Mouse (Mus musculus) testis, adult 2 months (tissue): ENCODE measurements around the gene B4galnt1. TPM values are rescaled to one million over a fixed set of nuclear protein-coding genes. Genes with fewer than 3 reads are reported as not detected.

Experiments used
- H3K27ac ChIP-seq: fragments of 200-500 bp; 2 replicates; pipeline ENCODE4 v1.5.1; 2012; ENCODE audit warnings: low read depth, low read length; ENCODE audit not compliant: control insufficient read depth, insufficient read depth
- H3K27me3 ChIP-seq: fragments of 200-500 bp; 2 replicates; pipeline ENCODE4 v1.6.1; 2012; ENCODE audit warnings: mild to moderate bottlenecking, low read length, moderate library complexity; ENCODE audit not compliant: control insufficient read depth, insufficient read depth
- H3K36me3 ChIP-seq: fragments of 200-500 bp; 2 replicates; pipeline ENCODE4 v1.6.1; 2012; ENCODE audit warnings: mild to moderate bottlenecking, low read length; ENCODE audit not compliant: control insufficient read depth, insufficient read depth
- H3K4me1 ChIP-seq: fragments of 200-500 bp; 2 replicates; pipeline ENCODE4 v1.6.1; 2012; ENCODE audit warnings: low read length; ENCODE audit not compliant: control insufficient read depth, insufficient read depth
- H3K4me3 ChIP-seq: fragments of 200-500 bp; 2 replicates; pipeline ENCODE4 v1.5.1; 2012; ENCODE audit warnings: low read depth, mild to moderate bottlenecking, low read length, moderate library complexity, mixed read lengths; ENCODE audit not compliant: control insufficient read depth
- CTCF ChIP-seq: fragments of 200-500 bp; IDR thresholded peaks from 2 replicates; pipeline ENCODE4 v1.5.1; 2012; ENCODE audit warnings: low read depth, mild to moderate bottlenecking, inconsistent platforms, low read length, moderate library complexity; ENCODE audit not compliant: control insufficient read depth, insufficient read depth, insufficient replicate concordance
- POLR2A ChIP-seq: fragments of 200-500 bp; IDR thresholded peaks from 2 replicates; pipeline ENCODE4 v1.6.1; 2012; ENCODE audit warnings: low read depth, mild to moderate bottlenecking, inconsistent platforms, low read length, moderate library complexity; ENCODE audit not compliant: control insufficient read depth
- polyA plus RNA-seq: library from polyadenylated mRNA; depleted of rRNA; stranded (reverse); fragments of >200 nt; gene quantifications from 2 replicates; pipeline ENCODE4 v1.2.3, GENCODE M21; 2012; rRNA removed

B4galnt1 gene
- polyA plus RNA-seq, 1 experiment: 27.0 TPM

GRCm38 (mm10) chr10:127218339-127218738, 53.3 kb downstream of the B4galnt1 start:
- no peaks in the 10 kb centered on the region for H3K36me3 ChIP-seq
- no peak overlapping the region for H3K4me3 ChIP-seq
- no peaks in the 10 kb centered on the region for H3K4me1 ChIP-seq
- no peak overlapping the region for H3K27ac ChIP-seq
- H3K27me3 ChIP-seq: no peaks in the 10 kb centered on the region
- TF ChIP-seq CTCF: no peak
- TF ChIP-seq POLR2A: no peak

Other genes with a start within 250 kb of the B4galnt1 start
- gene Ctdsp2, start 186.5 kb upstream of the B4galnt1 start, polyA plus RNA-seq: 39.4 and 46.8 TPM in 2 replicates
- 0.04 and 0.20 TPM in 2 replicates for gene Avil, start 164.5 kb upstream of the B4galnt1 start, polyA plus RNA-seq
- gene Tsfm, start 134.4 kb upstream of the B4galnt1 start, polyA plus RNA-seq: 12.2 and 14.3 TPM in 2 replicates
- 9.4 and 10.0 TPM in 2 replicates for gene Mettl1, start 123.8 kb upstream of the B4galnt1 start, polyA plus RNA-seq
- gene Eef1akmt3, start 123.7 kb upstream of the B4galnt1 start, polyA plus RNA-seq: 0.05 and 0.08 TPM in 2 replicates
- 0.25 and 0.46 TPM in 2 replicates for gene Cyp27b1, start 117.0 kb upstream of the B4galnt1 start, polyA plus RNA-seq
- 2.1 TPM in 2 replicates for gene March9, start 105.0 kb upstream of the B4galnt1 start, polyA plus RNA-seq
- 68.4 and 70.9 TPM in 2 replicates for gene Cdk4, start 101.7 kb upstream of the B4galnt1 start, polyA plus RNA-seq
- gene Tspan31, start 95.0 kb upstream of the B4galnt1 start, polyA plus RNA-seq: 12.7 and 16.3 TPM in 2 replicates
- gene Agap2, start 89.9 kb upstream of the B4galnt1 start, polyA plus RNA-seq: 0.53 and 0.73 TPM in 2 replicates
- gene Os9, start 44.1 kb upstream of the B4galnt1 start, polyA plus RNA-seq: 32.2 and 33.9 TPM in 2 replicates
- gene Slc26a10, start 15.4 kb downstream of the B4galnt1 start, polyA plus RNA-seq: 11.5 and 11.9 TPM in 2 replicates
- 18.6 and 19.8 TPM in 2 replicates for gene Arhgef25, start 24.9 kb downstream of the B4galnt1 start, polyA plus RNA-seq
- 126 and 129 TPM in 2 replicates for gene Dtx3, start 30.5 kb downstream of the B4galnt1 start, polyA plus RNA-seq
- gene Pip4k2c, start 46.4 kb downstream of the B4galnt1 start, polyA plus RNA-seq: 14.0 and 16.2 TPM in 2 replicates
- gene Kif5a, start 98.1 kb downstream of the B4galnt1 start, polyA plus RNA-seq: 3.3 and 3.9 TPM in 2 replicates
- 391 and 429 TPM in 2 replicates for gene Dctn2, start 101.1 kb downstream of the B4galnt1 start, polyA plus RNA-seq
- 61.3 and 74.1 TPM in 2 replicates for gene Mbd6, start 123.8 kb downstream of the B4galnt1 start, polyA plus RNA-seq
- gene Mars, start 146.6 kb downstream of the B4galnt1 start, polyA plus RNA-seq: 32.4 and 36.7 TPM in 2 replicates
- gene Arhgap9, start 156.7 kb downstream of the B4galnt1 start, polyA plus RNA-seq: 0.32 and 0.34 TPM in 2 replicates
- 2.7 and 2.9 TPM in 2 replicates for gene Gli1, start 176.7 kb downstream of the B4galnt1 start, polyA plus RNA-seq
- not detected in 2 replicates for gene Inhbe, start 189.2 kb downstream of the B4galnt1 start, polyA plus RNA-seq
- 0.05 and 0.08 TPM in 2 replicates for gene Inhbc, start 205.2 kb downstream of the B4galnt1 start, polyA plus RNA-seq
- gene R3hdm2, start 215.1 kb downstream of the B4galnt1 start, polyA plus RNA-seq: 43.6 and 56.0 TPM in 2 replicates